Mouse (Mus musculus): ENCODE measurements around the gene Chn1. TPM values are rescaled to one million over a fixed set of nuclear protein-coding genes. Genes with fewer than 3 reads are reported as not detected.

The Chn1 gene
- total and polyA plus RNA-seq, 3 experiments = 5.0 to 14.1 TPM; not detected in 1

- TF ChIP-seq ELF1 (IDR thresholded peaks at IDR 0.05; ENCODE audit: low read depth, low read length) = no peak
- no peak for TF ChIP-seq MEF2A (IDR thresholded peaks at IDR 0.05; ENCODE audit: extremely low read depth, insufficient replicate concordance, low read depth, low read length, poor library complexity, severe bottlenecking)
- no peak for TF ChIP-seq NRF1 (IDR thresholded peaks at IDR 0.05; ENCODE audit: insufficient read depth, low read depth, low read length, poor library complexity, severe bottlenecking)
- no peak for TF ChIP-seq MAX (IDR thresholded peaks at IDR 0.05; ENCODE audit: low read length)
- peak; percentile 59; the same call in 1 of the 2 replicates for TF ChIP-seq ZC3H11A (IDR thresholded peaks at IDR 0.05; ENCODE audit: low read depth, low read length)
- peak; percentile 41; the same call in 1 of the 2 replicates for TF ChIP-seq SIN3A (IDR thresholded peaks at IDR 0.05; ENCODE audit: low read length)
- no peak for TF ChIP-seq POLR2AphosphoS2 (IDR thresholded peaks at IDR 0.05; ENCODE audit: low read length)
- no peak for TF ChIP-seq MAFK (IDR thresholded peaks at IDR 0.05; ENCODE audit: borderline replicate concordance, low read depth, low read length)
- TF ChIP-seq RCOR1 (IDR thresholded peaks at IDR 0.05; ENCODE audit: low read depth, low read length) = no peak
- no peak for TF ChIP-seq GATA1 (IDR thresholded peaks at IDR 0.05; ENCODE audit: low read depth, low read length)
- no peak for TF ChIP-seq HCFC1 (IDR thresholded peaks at IDR 0.05; ENCODE audit: low read depth, low read length)
- TF ChIP-seq SMC3 (IDR thresholded peaks at IDR 0.05; ENCODE audit: low read depth, low read length) = peak; percentile 89
- TF ChIP-seq KAT2A (conservative IDR thresholded peaks at IDR 0.05; ENCODE audit: low read depth, low read length) = no peak
- TF ChIP-seq TCF12 (IDR thresholded peaks at IDR 0.05; ENCODE audit: low read depth, low read length) = no peak
- TF ChIP-seq TBP (IDR thresholded peaks at IDR 0.05; ENCODE audit: low read depth, low read length) = 0 out of 2 replicates have a peak, but pooled peaks have one; percentile 21
- peak; percentile 83 for TF ChIP-seq RAD21 (IDR thresholded peaks at IDR 0.05; ENCODE audit: low read depth, low read length)
- TF ChIP-seq TAL1 (IDR thresholded peaks at IDR 0.05; ENCODE audit: low read length) = no peak
- TF ChIP-seq ZNF384 (IDR thresholded peaks at IDR 0.05; ENCODE audit: low read depth, low read length) = no peak
- no peak for TF ChIP-seq CHD1 (IDR thresholded peaks at IDR 0.05; ENCODE audit: low read depth, low read length)
- no peak for TF ChIP-seq USF1 (IDR thresholded peaks at IDR 0.05; ENCODE audit: low read depth, low read length)
- 0 out of 2 replicates have a peak, but pooled peaks have one; percentile 24 for TF ChIP-seq MYC (IDR thresholded peaks at IDR 0.05; ENCODE audit: low read depth, low read length)
- no peak for TF ChIP-seq MXI1 (IDR thresholded peaks at IDR 0.05; ENCODE audit: low read depth, low read length)
- TF ChIP-seq MYB (IDR thresholded peaks at IDR 0.05; ENCODE audit: low read depth, low read length) = no peak
- no peak for TF ChIP-seq ZKSCAN1 (IDR thresholded peaks at IDR 0.05; ENCODE audit: low read depth, low read length)
- peak; percentile 84 to 94 (median 94) for TF ChIP-seq CTCF (IDR thresholded peaks at IDR 0.05 in 2 of 3, conservative IDR thresholded peaks at IDR 0.05 in 1 of 3; ENCODE audit: control insufficient read depth in 1 of 3, insufficient read depth in 1 of 3, low read depth in 2 of 3, low read length in 3 of 3, poor library complexity in 1 of 3, severe bottlenecking in 1 of 3)
- TF ChIP-seq MAZ (IDR thresholded peaks at IDR 0.05; ENCODE audit: low read depth, low read length) = no peak
- no peak overlapping the region for H3K27ac ChIP-seq (ENCODE audit: control insufficient read depth, low read depth, low read length)
- H3K79me2 ChIP-seq (ENCODE audit: control insufficient read depth, insufficient read depth, low read length, poor library complexity) = no peaks in the 10 kb centered on the region
- DNase-seq (ENCODE audit: low read depth, low spot score) = peak; percentile 83
- no peaks in the 10 kb centered on the region; a peak in 1 of 4 replicates for H3K36me3 ChIP-seq (ENCODE audit: control insufficient read depth in 1 of 2, insufficient read depth in 2 of 2, low read length in 2 of 2)
- H3K4me3 ChIP-seq (ENCODE audit: control insufficient read depth in 1 of 2, insufficient read depth in 1 of 2, low read depth in 2 of 2, low read length in 2 of 2) = peak overlapping the region; percentile 48 to 53
- H3K9me3 ChIP-seq (replicated peaks; ENCODE audit: insufficient read depth, low read length) = no peaks in the 10 kb centered on the region
- peaks cover 0 to 5% of the 10 kb centered on the region in 2 experiments; a peak in 3 of 4 replicates for H3K27me3 ChIP-seq (ENCODE audit: control insufficient read depth in 1 of 2, insufficient read depth in 2 of 2, low read length in 2 of 2)
- H3K4me1 ChIP-seq (ENCODE audit: control insufficient read depth in 1 of 2, insufficient read depth in 2 of 2, low read length in 2 of 2) = peaks cover 0 to 2% of the 10 kb centered on the region in 2 experiments; a peak in 2 of 4 replicates
- H3K9ac ChIP-seq (ENCODE audit: control insufficient read depth, low read depth, low read length, poor library complexity, severe bottlenecking) = peak overlapping the region; percentile 41; the same call in 1 of the 2 replicates
These were observed 208.0 kb downstream of the Chn1 start for GRCm38 (mm10) chr2:73566989-73567605.

All from MEL (cell line).